In the genomic region with DNA sequence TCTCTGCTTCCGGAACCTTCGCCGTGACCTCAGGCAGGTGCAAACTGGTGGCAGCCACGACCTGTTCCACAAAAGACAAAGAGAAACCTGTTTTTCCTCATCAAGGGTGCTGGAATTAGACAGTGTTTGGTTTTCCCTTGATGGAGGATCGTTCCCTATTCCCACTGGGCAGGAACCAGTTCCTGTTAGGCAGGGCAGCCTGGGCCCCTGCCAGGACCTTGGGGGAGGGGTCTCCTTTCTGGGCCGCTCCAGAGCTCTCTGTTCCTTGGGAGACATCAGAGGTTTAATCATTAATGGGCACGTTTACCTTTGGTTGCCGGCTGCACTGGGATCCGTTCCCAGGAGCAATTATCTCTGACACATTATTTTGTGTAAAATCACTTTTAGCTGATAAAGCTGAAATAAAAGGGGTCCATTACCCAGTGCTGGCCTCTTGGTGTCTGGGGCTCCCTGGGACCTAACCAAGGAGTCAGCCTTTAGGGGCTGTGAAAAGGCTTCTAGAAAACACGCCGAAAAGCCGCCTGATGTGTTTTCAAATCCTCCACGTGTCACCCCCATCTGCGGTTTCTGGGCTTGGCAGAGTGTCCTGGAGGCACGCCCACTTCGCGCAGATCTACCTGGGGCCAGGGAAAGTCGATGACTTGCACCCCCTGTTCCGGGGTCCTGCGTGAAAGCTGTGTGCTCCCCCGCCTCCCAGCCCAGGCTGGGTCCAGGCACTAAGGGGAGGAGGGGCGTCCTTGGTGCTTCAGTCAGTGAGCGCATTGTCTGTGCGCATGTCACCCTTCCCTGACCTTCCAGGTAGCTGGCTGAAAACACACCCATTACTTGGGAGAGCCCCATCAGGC, we compare ENCODE assay signal across 9 mouse cellular contexts. TPM values are rescaled to one million over a fixed set of nuclear protein-coding genes. Genes with fewer than 3 reads are reported as not detected.
DNase-seq lines count a peak whose midpoint lies in the region; ATAC-seq and TF ChIP-seq lines count a peak whose summit lies in the region.
"Had no signal": no experiment of that assay in that cellular context is flagged by ENCODE, and none has a peak within 500 bp of the region (broad histone marks: within the 10 kb centered on the region; RNA-seq: fewer than 3 reads in every experiment).

No protein-coding gene starts in this region.

- no peaks in the 10 kb centered on the region for H3K36me3 ChIP-seq in embryonic facial prominence, embryonic 10.5 days (replicated peaks)
- H3K36me3 ChIP-seq in intestine, postnatal 0 days (ENCODE audit: control insufficient read depth, insufficient read depth): no peaks in the 10 kb centered on the region
- no peaks in the 10 kb centered on the region for H3K36me3 ChIP-seq in liver, embryonic 16.5 days (ENCODE audit: control insufficient read depth, insufficient read depth)

- H3K9me3 ChIP-seq in embryonic facial prominence, embryonic 10.5 days: no peaks in the 10 kb centered on the region
- H3K9me3 ChIP-seq in intestine, postnatal 0 days (ENCODE audit: control insufficient read depth): no peaks in the 10 kb centered on the region
- no peaks in the 10 kb centered on the region for H3K9me3 ChIP-seq in liver, embryonic 16.5 days (replicated peaks; ENCODE audit: control insufficient read depth, low read length)

- H3K9ac ChIP-seq in intestine, postnatal 0 days (ENCODE audit: low read depth, low read length): 0 out of 2 replicates have a peak overlapping the region, but pooled peaks have one; percentile 2
- no peak overlapping the region for H3K9ac ChIP-seq in liver, embryonic 16.5 days (ENCODE audit: low read depth, low read length)

- TF ChIP-seq CTCF in intestine, postnatal 0 days (IDR thresholded peaks at IDR 0.05; ENCODE audit: low read depth): no peak

- WGBS in embryonic facial prominence, embryonic 10.5 days: 41% methylated on average over 24 of the region's 24 CpGs
- WGBS in intestine, postnatal 0 days: 14% methylated on average over 24 of the region's 24 CpGs
- WGBS in liver, embryonic 16.5 days (ENCODE audit: insufficient replicate concordance): 38% methylated on average over 24 of the region's 24 CpGs

- H3K4me2 ChIP-seq in intestine, postnatal 0 days (replicated peaks; ENCODE audit: low read depth): peak overlapping the region; percentile 54
- H3K4me2 ChIP-seq in liver, embryonic 16.5 days (ENCODE audit: low read depth, low read length): peak overlapping the region; percentile 15; the same call in 1 of the 2 replicates

- ATAC-seq in intestine, postnatal 0 days: peak; percentile 85
- ATAC-seq in liver, embryonic 16.5 days (ENCODE audit: low read depth): no peak
- no peak for ATAC-seq in megakaryocyte, adult 5-6 weeks (ENCODE audit: poor library complexity, severe bottlenecking)

- H3K4me3 ChIP-seq in embryonic facial prominence, embryonic 10.5 days: no peak overlapping the region
- H3K4me3 ChIP-seq in intestine, postnatal 0 days (ENCODE audit: low read depth, low read length): peak overlapping the region; percentile 18
- H3K4me3 ChIP-seq in liver, embryonic 16.5 days (ENCODE audit: low read depth, low read length): no peak overlapping the region

- H3K27ac ChIP-seq in embryonic facial prominence, embryonic 10.5 days (replicated peaks): peak overlapping the region; percentile 82
- H3K27ac ChIP-seq in intestine, postnatal 0 days (ENCODE audit: low read depth, low read length): peak overlapping the region; percentile 83
- no peak overlapping the region for H3K27ac ChIP-seq in liver, embryonic 16.5 days (ENCODE audit: low read length)

- peaks cover 68% of the 10 kb centered on the region for H3K4me1 ChIP-seq in embryonic facial prominence, embryonic 10.5 days
- H3K4me1 ChIP-seq in intestine, postnatal 0 days (replicated peaks; ENCODE audit: control insufficient read depth, insufficient read depth, low read length): peaks cover 25% of the 10 kb centered on the region
- H3K4me1 ChIP-seq in liver, embryonic 16.5 days (ENCODE audit: control insufficient read depth, low read depth, low read length): peaks cover 23% of the 10 kb centered on the region

- no peaks in the 10 kb centered on the region for H3K27me3 ChIP-seq in embryonic facial prominence, embryonic 10.5 days (replicated peaks; ENCODE audit: low read depth, poor library complexity, severe bottlenecking)
- no peaks in the 10 kb centered on the region for H3K27me3 ChIP-seq in intestine, postnatal 0 days (replicated peaks; ENCODE audit: control insufficient read depth, insufficient read depth, low read length)
- H3K27me3 ChIP-seq in liver, embryonic 16.5 days (ENCODE audit: control insufficient read depth, insufficient read depth, low read depth, low read length): no peaks in the 10 kb centered on the region

- peak; percentile 52 to 62 for DNase-seq in layer of hippocampus, postnatal 10 days (ENCODE audit: low spot score in 2 of 2)
- no peak for DNase-seq in layer of hippocampus, postnatal 36 days
- no peak for DNase-seq in embryonic facial prominence, embryonic 10.5 days (ENCODE audit: low spot score)
- DNase-seq in urinary bladder, postnatal 4 days (ENCODE audit: low spot score in 2 of 2): peak; percentile 70 to 81
- DNase-seq in frontal cortex, postnatal 36 days (ENCODE audit: low spot score in 2 of 2): no peak

RNA-seq across cellular contexts. Expression of gene Ppp1r13b, which starts 29.0 kb away (rescaled TPM):
- 10 to 100 TPM; 66.3 to 69.1 TPM for total RNA-seq in layer of hippocampus, postnatal 10 days (2021)
- total RNA-seq in layer of hippocampus, postnatal 36 days (2021): 100 to 1,000 TPM in 1 of 2 experiments, 10 to 100 TPM in 1; 92.0 to 104 TPM
- polyA plus RNA-seq in embryonic facial prominence, embryonic 10.5 days (2016; fragmentation: Nextera tagmentation; extraction: Ambion mirVana): 4.1 and 5.1 TPM in 2 replicates
- 13.6 and 16.7 TPM in 2 replicates for polyA plus RNA-seq in intestine, postnatal 0 days (2015; fragmentation: Nextera tagmentation; extraction: Ambion mirVana)
- polyA plus RNA-seq in liver, embryonic 16.5 days (2015; fragmentation: Nextera tagmentation; extraction: Ambion mirVana): 1.4 and 1.9 TPM in 2 replicates
- 3.8 and 6.9 TPM in 2 replicates for total RNA-seq in megakaryocyte, adult 5-6 weeks (2015)
- 2.8 and 3.3 TPM in 2 replicates for total RNA-seq in megakaryocyte, adult 5-6 weeks (2017)

RNA-seq across cellular contexts. Expression of gene Atp5mpl, which starts 29.8 kb away (rescaled TPM):
- 100 to 1,000 TPM; 458 to 498 TPM for total RNA-seq in layer of hippocampus, postnatal 10 days (2021)
- total RNA-seq in layer of hippocampus, postnatal 36 days (2021): 100 to 1,000 TPM; 357 to 419 TPM
- polyA plus RNA-seq in embryonic facial prominence, embryonic 10.5 days (2016; fragmentation: Nextera tagmentation; extraction: Ambion mirVana): 580 and 594 TPM in 2 replicates
- 1,268 and 1,348 TPM in 2 replicates for polyA plus RNA-seq in intestine, postnatal 0 days (2015; fragmentation: Nextera tagmentation; extraction: Ambion mirVana)
- 457 and 494 TPM in 2 replicates for polyA plus RNA-seq in liver, embryonic 16.5 days (2015; fragmentation: Nextera tagmentation; extraction: Ambion mirVana)
- 371 and 395 TPM in 2 replicates for total RNA-seq in megakaryocyte, adult 5-6 weeks (2015)
- total RNA-seq in megakaryocyte, adult 5-6 weeks (2017): 580 and 630 TPM in 2 replicates

RNA-seq across cellular contexts. Expression of gene Tdrd9, which starts 34.4 kb away (rescaled TPM):
- under 1 TPM; 0.33 to 0.41 TPM for total RNA-seq in layer of hippocampus, postnatal 10 days (2021)
- under 1 TPM; 0.30 to 0.33 TPM for total RNA-seq in layer of hippocampus, postnatal 36 days (2021)
- polyA plus RNA-seq in embryonic facial prominence, embryonic 10.5 days (2016; fragmentation: Nextera tagmentation; extraction: Ambion mirVana): 1.0 and 1.1 TPM in 2 replicates
- 0.04 TPM in 1 of 2 replicates, not detected in the other for polyA plus RNA-seq in intestine, postnatal 0 days (2015; fragmentation: Nextera tagmentation; extraction: Ambion mirVana)
- polyA plus RNA-seq in liver, embryonic 16.5 days (2015; fragmentation: Nextera tagmentation; extraction: Ambion mirVana): 0.07 and 0.14 TPM in 2 replicates
- total RNA-seq in megakaryocyte, adult 5-6 weeks (2015): 0.07 TPM in 1 of 2 replicates, not detected in the other
- not detected in 2 replicates for total RNA-seq in megakaryocyte, adult 5-6 weeks (2017)

RNA-seq across cellular contexts. Expression of gene Rd3l, which starts 44.2 kb away (rescaled TPM):
- total RNA-seq in layer of hippocampus, postnatal 10 days (2021): not detected
- not detected for total RNA-seq in layer of hippocampus, postnatal 36 days (2021)
- polyA plus RNA-seq in embryonic facial prominence, embryonic 10.5 days (2016; fragmentation: Nextera tagmentation; extraction: Ambion mirVana): not detected in 2 replicates
- polyA plus RNA-seq in intestine, postnatal 0 days (2015; fragmentation: Nextera tagmentation; extraction: Ambion mirVana): not detected in 2 replicates
- polyA plus RNA-seq in liver, embryonic 16.5 days (2015; fragmentation: Nextera tagmentation; extraction: Ambion mirVana): 0.09 TPM in 1 of 2 replicates, not detected in the other
- not detected in 2 replicates for total RNA-seq in megakaryocyte, adult 5-6 weeks (2015)
- total RNA-seq in megakaryocyte, adult 5-6 weeks (2017): not detected in 2 replicates
- polyA plus RNA-seq: testis, adult 2 months had no signal

Comparison
In these comparisons a context has a peak if more than half of its experiments do, and no peak if none do; other contexts are left out.
1. DNase-seq: peak in layer of hippocampus, postnatal 10 days (2 of 2) and urinary bladder, postnatal 4 days (2 of 2); none in layer of hippocampus, postnatal 36 days (0 of 2), embryonic facial prominence, embryonic 10.5 days (single experiment) and frontal cortex, postnatal 36 days (0 of 2).
2. RNA of gene Ppp1r13b, which starts 29.0 kb away (total RNA-seq): 92.0 to 104 TPM in layer of hippocampus, postnatal 36 days and 66.3 to 69.1 TPM in layer of hippocampus, postnatal 10 days; 2.8 to 6.9 TPM in megakaryocyte, adult 5-6 weeks; every median in the first group is over 4 times any median in the second.